Comparison of ENCODE assay signal across 8 mouse cellular contexts in genomic region chr14:48367006-48367405, GRCm38 (mm10).
A peak's percentile ranks its signal among the peaks of the same experiment; 100 is the strongest.
DNase-seq lines count a peak whose midpoint lies in the region; ATAC-seq lines count a peak whose summit lies in the region.

No protein-coding gene starts in this region.

- no peaks in the 10 kb centered on the region for H3K9me3 ChIP-seq in hindbrain, embryonic 10.5 days
- no peaks in the 10 kb centered on the region for H3K9me3 ChIP-seq in hindbrain, embryonic 13.5 days
- H3K9me3 ChIP-seq in embryonic facial prominence, embryonic 11.5 days (replicated peaks; ENCODE audit: control insufficient read depth, low read length): no peaks in the 10 kb centered on the region

- H3K4me2 ChIP-seq in hindbrain, embryonic 13.5 days: no peak overlapping the region
- H3K4me2 ChIP-seq in embryonic facial prominence, embryonic 11.5 days (ENCODE audit: low read depth, low read length): no peak overlapping the region

- DNase-seq in hindbrain, embryonic 10.5 days (ENCODE audit: low spot score): peak; percentile 70
- peak; percentile 78 to 84 for DNase-seq in adrenal gland, postnatal 36 days
- peak; percentile 88 for DNase-seq in embryonic facial prominence, embryonic 11.5 days (ENCODE audit: low spot score)
- peak; percentile 79 to 88 for DNase-seq in heart, postnatal 10 days
- peak; percentile 87 to 94 for DNase-seq in left cerebral cortex, adult 18-20 months (ENCODE audit: low spot score in 2 of 2)
- peak; percentile 68 for DNase-seq in naive thymus-derived CD4-positive, alpha-beta T cell, adult 2 months (ENCODE audit: low read depth)
- DNase-seq in testis, postnatal 14 days (ENCODE audit: low spot score): peak; percentile 59

- no peak overlapping the region for H3K27ac ChIP-seq in hindbrain, embryonic 10.5 days
- no peak overlapping the region for H3K27ac ChIP-seq in hindbrain, embryonic 13.5 days
- no peak overlapping the region for H3K27ac ChIP-seq in embryonic facial prominence, embryonic 11.5 days (replicated peaks; ENCODE audit: low read depth, low read length)

- H3K36me3 ChIP-seq in hindbrain, embryonic 10.5 days: no peaks in the 10 kb centered on the region
- H3K36me3 ChIP-seq in hindbrain, embryonic 13.5 days: no peaks in the 10 kb centered on the region
- no peaks in the 10 kb centered on the region for H3K36me3 ChIP-seq in embryonic facial prominence, embryonic 11.5 days (replicated peaks; ENCODE audit: control insufficient read depth, insufficient read depth, low read depth, low read length)

- ATAC-seq in hindbrain, embryonic 13.5 days (ENCODE audit: low FRiP score): no peak
- no peak; the same call in 1 of the 2 replicates for ATAC-seq in embryonic facial prominence, embryonic 11.5 days (replicated peaks; ENCODE audit: insufficient number of reproducible peaks, low FRiP score, low TSS enrichment, low read depth)

- H3K4me3 ChIP-seq in hindbrain, embryonic 10.5 days: no peak overlapping the region
- no peak overlapping the region for H3K4me3 ChIP-seq in hindbrain, embryonic 13.5 days
- H3K4me3 ChIP-seq in embryonic facial prominence, embryonic 11.5 days (ENCODE audit: low read depth, low read length): no peak overlapping the region

- H3K4me1 ChIP-seq in hindbrain, embryonic 10.5 days (replicated peaks): no peaks in the 10 kb centered on the region
- H3K4me1 ChIP-seq in hindbrain, embryonic 13.5 days (replicated peaks): no peaks in the 10 kb centered on the region
- H3K4me1 ChIP-seq in embryonic facial prominence, embryonic 11.5 days (ENCODE audit: control insufficient read depth, insufficient read depth, low read length): no peaks in the 10 kb centered on the region

- no peak overlapping the region for H3K9ac ChIP-seq in hindbrain, embryonic 13.5 days
- H3K9ac ChIP-seq in embryonic facial prominence, embryonic 11.5 days (replicated peaks; ENCODE audit: low read length): no peak overlapping the region

- 18% methylated on average over 7 of the region's 7 CpGs for WGBS in hindbrain, embryonic 10.5 days
- 20% methylated on average over 7 of the region's 7 CpGs for WGBS in hindbrain, embryonic 13.5 days
- WGBS in embryonic facial prominence, embryonic 11.5 days: 19% methylated on average over 7 of the region's 7 CpGs

- intact Hi-C loops in heart, postnatal 10 days (cut with DNase I): loop anchor here (5.0 kb wide), 1 partner anchor 785 kb away; no protein-coding TSS in a partner anchor

- no peaks in the 10 kb centered on the region for H3K27me3 ChIP-seq in hindbrain, embryonic 10.5 days (ENCODE audit: insufficient read depth, poor library complexity, severe bottlenecking)
- H3K27me3 ChIP-seq in hindbrain, embryonic 13.5 days: 0 out of 2 replicates have a peak, but pooled peaks cover 14% of the 10 kb centered on the region
- H3K27me3 ChIP-seq in embryonic facial prominence, embryonic 11.5 days (ENCODE audit: control insufficient read depth, insufficient read depth, low read length): no peaks in the 10 kb centered on the region
